Mouse (Mus musculus) kidney, postnatal 25 days (tissue): ENCODE results near the gene Wdr75.
A peak's percentile ranks its signal among the peaks of the same experiment; 100 is the strongest.

ENCODE experiments used
- DNase-seq, 2 experiments: peaks; one replicate each; pipeline ENCODE4 v3.0.0; 2021; ENCODE audit warnings: mixed read lengths in 2 of 2

Gene Wdr75

DNA sequence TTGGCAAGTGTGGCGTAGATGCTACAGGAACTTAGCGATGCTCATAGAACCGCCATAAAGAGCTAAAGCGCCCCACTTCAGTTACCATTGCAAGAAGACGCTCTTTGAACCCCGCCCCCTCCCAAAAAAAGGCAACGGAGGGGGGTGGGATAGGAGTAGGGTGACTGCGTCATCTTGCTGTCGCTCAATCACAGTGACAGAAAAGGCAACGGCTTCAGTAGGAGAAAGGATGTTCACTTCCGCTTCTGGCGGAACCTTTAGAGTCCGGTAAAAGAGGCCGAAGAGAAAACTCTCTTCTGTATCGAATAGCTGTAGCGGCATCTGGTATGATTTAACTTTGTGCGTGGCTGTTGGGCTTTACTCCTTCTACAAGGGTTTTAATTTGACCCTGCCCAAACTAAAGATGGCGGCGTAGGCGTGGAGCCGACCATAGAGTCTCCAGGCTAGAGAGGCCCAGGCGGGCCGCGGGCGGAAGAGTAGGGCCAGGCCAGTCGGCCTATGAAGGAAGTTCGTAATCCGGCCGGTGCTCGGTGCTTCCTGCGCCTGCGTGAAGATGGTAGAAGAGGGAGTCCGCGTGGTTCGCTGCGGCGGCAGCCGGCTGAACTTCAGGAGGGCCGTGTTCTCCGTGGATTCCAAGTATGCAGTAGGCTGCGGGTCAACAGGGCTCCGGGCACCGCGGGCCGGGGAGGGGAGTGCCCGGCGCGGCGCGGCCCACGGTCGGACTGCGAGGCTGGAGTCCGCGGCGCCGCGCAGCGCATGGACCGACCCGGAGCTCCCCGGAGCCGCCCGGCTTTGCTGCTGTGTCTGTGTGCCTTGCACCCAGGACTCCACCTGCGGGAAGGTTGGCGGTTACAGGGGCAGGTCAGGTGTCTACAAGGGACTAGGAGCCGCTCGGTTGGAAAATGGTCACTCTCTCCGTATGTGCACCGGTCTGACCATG lies at the start of gene Wdr75:
Gene Wdr75, plus strand, starts transcription at position 198 of the 940 bp plus-strand sequence.
- peak; percentile 96 to 97 for DNase-seq

- no peak for DNase-seq
Measured at GRCm38 (mm10) chr1:45755902-45756301, 39.1 kb upstream of the Wdr75 start.

GRCm38 (mm10) chr1:45756707-45757106 lies 38.3 kb upstream of the Wdr75 start:
- DNase-seq: no peak

DNA sequence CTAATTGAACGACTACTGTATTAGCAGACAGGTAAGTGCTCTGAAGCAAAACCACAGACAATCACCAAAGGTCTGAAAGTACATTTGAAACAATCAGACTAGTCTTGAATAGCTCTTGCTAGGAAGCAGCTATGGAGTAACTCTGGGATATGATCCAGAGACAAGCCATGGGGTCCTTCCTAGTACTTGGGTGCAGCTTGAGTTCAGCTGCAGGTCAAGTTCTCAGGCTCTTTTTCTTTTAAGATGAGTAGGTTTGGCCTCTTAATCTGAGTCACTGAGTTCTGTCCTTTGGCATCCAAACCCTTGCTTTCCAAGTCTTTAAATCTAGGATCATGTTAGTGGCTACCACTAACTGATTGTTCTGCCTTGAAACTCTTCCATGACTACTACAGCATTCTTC lies 37.0 kb upstream of the Wdr75 start:
- no peak for DNase-seq

GRCm38 (mm10) chr1:45760667-45761467 lies 34.1 kb upstream of the Wdr75 start:
- DNase-seq: no peak

GRCm38 (mm10) chr1:45761468-45761795 lies 33.5 kb upstream of the Wdr75 start:
- DNase-seq: no peak

GRCm38 (mm10) chr1:45765678-45766077 lies 29.3 kb upstream of the Wdr75 start:
- peak in 1 of 2 experiments; percentile 7 for DNase-seq

DNA sequence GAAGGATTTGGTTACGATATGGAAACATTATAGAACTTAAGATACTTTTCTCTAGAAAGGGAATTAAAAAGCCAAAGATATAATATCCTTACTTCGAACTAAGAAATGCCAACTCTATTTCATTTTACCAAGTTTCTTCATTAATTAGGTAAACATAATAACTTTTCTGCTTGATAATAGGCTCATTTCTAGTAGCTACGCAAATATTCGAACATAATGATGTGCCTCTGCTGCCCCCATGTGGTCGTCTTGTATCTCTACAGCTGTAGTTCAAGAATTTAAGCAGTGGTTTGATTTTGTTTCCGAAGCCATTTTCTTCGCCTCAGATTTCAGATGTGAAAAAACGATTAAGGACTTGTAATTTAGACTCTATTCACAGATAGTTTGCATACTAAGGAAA lies 28.8 kb upstream of the Wdr75 start:
- DNase-seq: peak; percentile 72

DNA sequence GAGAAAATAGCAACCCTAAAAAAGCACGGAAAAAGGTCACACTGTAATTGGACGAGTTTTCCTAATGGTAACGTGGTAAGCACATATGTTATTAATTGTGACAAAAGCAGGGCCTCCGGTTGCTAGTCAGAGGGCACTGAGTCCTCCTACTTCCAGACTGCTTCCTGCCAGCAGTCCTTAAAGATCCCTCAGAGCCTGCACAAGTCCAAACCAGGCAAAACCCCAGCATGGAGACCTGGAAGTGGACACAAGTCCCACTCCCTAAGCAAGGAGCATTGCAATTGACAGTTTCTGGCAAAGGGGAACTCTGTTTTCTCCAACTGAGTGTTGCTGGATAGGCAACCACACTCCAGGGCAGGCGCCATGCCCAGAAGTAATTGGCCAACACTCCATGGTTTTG lies 27.4 kb upstream of the Wdr75 start:
- DNase-seq: no peak

- no peak for DNase-seq
Measured at GRCm38 (mm10) chr1:45769321-45769720, 25.6 kb upstream of the Wdr75 start.

DNA sequence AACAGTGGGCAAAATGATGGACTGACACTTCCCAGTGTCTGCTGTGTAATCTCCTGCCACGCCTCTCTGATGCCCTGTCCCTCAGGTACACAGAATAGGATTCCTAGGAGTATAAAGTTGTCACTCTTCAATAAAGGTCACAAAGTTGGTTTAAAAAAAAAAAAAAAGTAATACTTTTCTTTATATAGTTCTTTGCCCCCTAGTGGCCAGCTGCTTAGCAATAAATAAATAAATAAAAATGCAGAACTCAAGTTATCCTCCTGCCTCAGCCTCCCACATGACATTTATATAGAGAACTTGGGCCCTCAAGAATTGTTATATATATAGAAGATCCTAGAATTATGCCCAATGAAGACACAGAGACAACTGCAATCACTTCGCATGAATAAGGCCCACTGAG lies 24.9 kb upstream of the Wdr75 start:
- no peak for DNase-seq

- DNase-seq: no peak
Measured at GRCm38 (mm10) chr1:45780606-45781288, 14.2 kb upstream of the Wdr75 start.

DNA sequence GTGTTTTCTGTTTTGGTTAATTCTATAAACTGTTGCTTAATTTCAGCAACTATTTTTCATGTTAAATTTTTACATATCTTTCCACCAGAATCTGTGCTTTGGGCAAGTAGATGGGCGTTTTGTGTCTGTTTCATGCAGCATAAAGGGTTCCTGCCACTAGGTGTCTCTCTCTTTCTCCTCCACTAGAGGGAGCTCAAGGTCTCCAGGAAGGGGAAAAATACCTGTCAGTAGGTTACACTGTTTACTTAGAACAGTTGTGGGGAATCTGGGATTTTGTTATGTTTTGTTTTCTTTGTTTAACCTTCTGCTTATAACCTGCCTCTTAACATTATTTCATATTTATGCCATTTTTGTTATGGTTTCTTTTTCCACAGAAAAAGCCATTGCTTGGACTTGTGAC lies 21.9 kb downstream of the Wdr75 start:
- peak in 1 of 2 experiments; percentile 18 for DNase-seq

- DNase-seq: no peak
Measured at GRCm38 (mm10) chr1:45818564-45818963, 23.6 kb downstream of the Wdr75 start.

DNA sequence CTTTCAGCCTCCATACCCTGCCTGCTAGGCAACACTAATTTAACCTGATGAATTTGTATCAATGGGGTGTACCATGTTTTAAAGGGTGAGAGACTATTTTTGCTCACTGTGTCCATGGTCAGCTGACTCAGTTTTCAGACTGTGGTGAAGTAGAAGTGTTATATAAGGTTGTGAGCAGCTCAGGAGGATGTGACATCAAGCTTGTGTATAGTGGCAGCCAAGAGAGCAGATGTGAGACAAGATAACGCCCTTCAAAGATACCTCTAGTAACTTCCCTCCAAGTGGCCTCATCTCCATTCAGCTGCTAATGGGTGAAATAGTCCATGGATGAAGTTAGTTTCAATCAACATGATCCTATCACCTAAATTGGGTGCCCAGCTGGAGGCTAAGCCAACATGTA lies 29.5 kb downstream of the Wdr75 start:
- no peak for DNase-seq

DNA sequence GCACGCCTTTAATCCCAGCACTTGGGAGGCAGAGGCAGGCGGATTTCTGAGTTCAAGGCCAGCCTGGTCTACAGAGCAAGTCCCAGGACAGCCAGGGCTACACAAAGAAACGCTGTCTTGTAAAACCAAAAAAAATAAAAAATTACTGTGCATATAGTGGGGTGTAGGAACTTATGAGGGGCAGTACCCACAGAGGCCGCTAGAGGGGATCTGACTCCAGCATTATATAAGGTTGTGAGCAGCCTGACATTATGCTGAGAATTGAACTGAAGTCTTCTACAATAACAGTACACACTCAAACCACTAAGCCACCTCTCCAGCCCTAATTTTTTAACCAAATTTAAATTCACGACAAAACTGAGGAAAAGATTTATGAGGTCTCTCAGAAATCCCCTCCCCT lies 30.2 kb downstream of the Wdr75 start:
- DNase-seq: peak; percentile 73 to 87

DNA sequence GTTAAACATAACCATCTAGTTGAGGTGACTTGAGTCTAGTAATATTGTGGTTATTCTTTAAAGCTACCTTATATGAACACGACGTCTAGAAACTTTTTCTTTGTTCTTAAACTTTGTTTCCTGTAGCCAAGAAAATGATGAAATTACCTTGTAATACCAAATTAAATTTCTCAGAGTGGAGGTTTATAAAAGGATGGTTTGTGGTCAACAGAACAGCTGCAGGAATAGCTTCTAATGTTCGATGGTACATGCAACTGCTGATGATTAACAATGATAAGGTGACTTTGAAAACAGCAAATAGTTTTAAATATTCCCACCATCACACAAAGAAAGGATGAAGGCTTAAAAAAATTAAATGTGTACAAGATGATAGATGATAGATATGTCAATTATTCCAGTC lies 30.7 kb downstream of the Wdr75 start:
- no peak for DNase-seq

- DNase-seq: no peak
Measured at GRCm38 (mm10) chr1:45826148-45826547, 31.2 kb downstream of the Wdr75 start.

DNA sequence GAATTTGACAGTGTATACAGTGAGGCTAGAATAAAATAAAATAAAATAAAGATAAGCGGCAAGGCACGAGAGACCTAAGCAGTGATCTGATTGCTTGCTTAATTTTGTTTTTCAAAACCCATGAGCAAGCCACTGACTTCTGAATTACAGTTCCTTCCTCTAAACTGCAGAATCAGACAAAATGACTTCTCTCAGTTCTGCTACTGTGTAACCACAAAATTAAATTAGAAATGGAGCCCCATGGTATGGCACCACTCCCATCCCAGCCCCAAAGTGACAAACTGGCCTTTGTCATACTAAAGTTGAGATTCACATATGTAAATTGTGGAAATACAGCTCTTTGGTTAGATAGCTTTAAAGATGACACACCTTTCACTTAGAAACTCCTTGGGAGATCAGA lies 31.8 kb downstream of the Wdr75 start:
- DNase-seq: no peak

- DNase-seq: no peak
Measured at GRCm38 (mm10) chr1:45830453-45831206, 35.7 kb downstream of the Wdr75 start.

- DNase-seq: no peak
Measured at GRCm38 (mm10) chr1:45835362-45836063, 40.5 kb downstream of the Wdr75 start.

- peak; percentile 71 to 73 for DNase-seq
Measured at GRCm38 (mm10) chr1:45837736-45838135, 42.8 kb downstream of the Wdr75 start.
